Mouse (Mus musculus): ENCODE data around the gene Tmem132d. TPM values are rescaled to one million over a fixed set of nuclear protein-coding genes. Genes with fewer than 3 reads are reported as not detected.
A peak's percentile ranks its signal among the peaks of the same experiment; 100 is the strongest.

Gene Tmem132d
- polyA plus RNA-seq, 1 experiment from 2014 or later, result 3.3 TPM

- H3K4me3 ChIP-seq (ENCODE audit: low read depth, low read length), result no peak overlapping the region
- ATAC-seq (ENCODE audit: insufficient read depth) (no peak; the same call in 1 of the 2 replicates), DNase-seq (peak; percentile 13)
- no peaks in the 10 kb centered on the region for H3K9me3 ChIP-seq (ENCODE audit: low read depth, low read length)
- no peak overlapping the region for H3K9ac ChIP-seq
- TF ChIP-seq CTCF (IDR thresholded peaks at IDR 0.05; ENCODE audit: low read depth), result no peak
- H3K4me1 ChIP-seq (ENCODE audit: insufficient read depth), result no peaks in the 10 kb centered on the region
- 16% methylated on average over 6 of the region's 6 CpGs for whole genome bisulfite sequencing
- H3K4me2 ChIP-seq, result no peak overlapping the region
- H3K36me3 ChIP-seq (ENCODE audit: insufficient read depth), result no peaks in the 10 kb centered on the region
- H3K27ac ChIP-seq (ENCODE audit: low read depth), result peak overlapping the region; percentile 40; the same call in 1 of the 2 replicates
- H3K27me3 ChIP-seq (ENCODE audit: insufficient read depth, low read length), result no peaks in the 10 kb centered on the region
These were observed 20.6 kb downstream of the Tmem132d start for GRCm38 (mm10) chr5:128412306-128412705.

GRCm38 (mm10) chr5:128407546-128407945 lies 25.3 kb downstream of the Tmem132d start:
- H3K4me2 ChIP-seq, result no peak overlapping the region
- no peaks in the 10 kb centered on the region for H3K9me3 ChIP-seq (ENCODE audit: low read depth, low read length)
- no peaks in the 10 kb centered on the region for H3K4me1 ChIP-seq (ENCODE audit: insufficient read depth)
- H3K27me3 ChIP-seq (ENCODE audit: insufficient read depth, low read length), result no peaks in the 10 kb centered on the region
- ATAC-seq (ENCODE audit: insufficient read depth) (no peak), DNase-seq (no peak)
- no peaks in the 10 kb centered on the region for H3K36me3 ChIP-seq (ENCODE audit: insufficient read depth)
- 80% methylated on average over 9 of the region's 9 CpGs for WGBS
- H3K4me3 ChIP-seq (ENCODE audit: low read depth, low read length), result no peak overlapping the region
- TF ChIP-seq CTCF (IDR thresholded peaks at IDR 0.05; ENCODE audit: low read depth), result no peak
- no peak overlapping the region for H3K9ac ChIP-seq
- H3K27ac ChIP-seq (ENCODE audit: low read depth), result no peak overlapping the region

- WGBS, result 84% methylated on average over 8 of the region's 8 CpGs
- Histone ChIP-seq H3K27me3 (ENCODE audit: insufficient read depth, low read length) (no peaks in the 10 kb centered on the region), H3K4me1 (ENCODE audit: insufficient read depth) (no peaks in the 10 kb centered on the region), H3K9me3 (ENCODE audit: low read depth, low read length) (no peaks in the 10 kb centered on the region), H3K27ac (ENCODE audit: low read depth) (no peak overlapping the region), H3K4me3 (ENCODE audit: low read depth, low read length) (no peak overlapping the region), H3K4me2 (no peak overlapping the region), H3K36me3 (ENCODE audit: insufficient read depth) (no peaks in the 10 kb centered on the region), H3K9ac (no peak overlapping the region)
- ATAC-seq (ENCODE audit: insufficient read depth), result no peak
- no peak for DNase-seq
- TF ChIP-seq CTCF (IDR thresholded peaks at IDR 0.05; ENCODE audit: low read depth), result no peak
These were observed 27.8 kb downstream of the Tmem132d start for GRCm38 (mm10) chr5:128405071-128405470.

- H3K27me3 ChIP-seq (ENCODE audit: insufficient read depth, low read length), result no peaks in the 10 kb centered on the region
- TF ChIP-seq CTCF (IDR thresholded peaks at IDR 0.05; ENCODE audit: low read depth), result peak; percentile 28
- ATAC-seq (ENCODE audit: insufficient read depth) (no peak), DNase-seq (no peak)
- H3K9ac ChIP-seq, result no peak overlapping the region
- 84% methylated on average over 3 of the region's 3 CpGs for WGBS
- H3K9me3 ChIP-seq (ENCODE audit: low read depth, low read length), result no peaks in the 10 kb centered on the region
- H3K36me3 ChIP-seq (ENCODE audit: insufficient read depth), result no peaks in the 10 kb centered on the region
- no peak overlapping the region for H3K4me2 ChIP-seq
- H3K4me3 ChIP-seq (ENCODE audit: low read depth, low read length), result no peak overlapping the region
- no peaks in the 10 kb centered on the region for H3K4me1 ChIP-seq (ENCODE audit: insufficient read depth)
- no peak overlapping the region for H3K27ac ChIP-seq (ENCODE audit: low read depth)
These were observed 28.7 kb downstream of the Tmem132d start for GRCm38 (mm10) chr5:128404223-128404622.

- Histone ChIP-seq H3K4me1 (ENCODE audit: insufficient read depth) (no peaks in the 10 kb centered on the region), H3K9me3 (ENCODE audit: low read depth, low read length) (0 out of 2 replicates have a peak, but pooled peaks cover 2% of the 10 kb centered on the region), H3K4me2 (no peak overlapping the region), H3K27ac (ENCODE audit: low read depth) (no peak overlapping the region), H3K27me3 (ENCODE audit: insufficient read depth, low read length) (no peaks in the 10 kb centered on the region), H3K4me3 (ENCODE audit: low read depth, low read length) (no peak overlapping the region), H3K36me3 (ENCODE audit: insufficient read depth) (no peaks in the 10 kb centered on the region), H3K9ac (no peak overlapping the region)
- peak; percentile 26 for TF ChIP-seq CTCF (IDR thresholded peaks at IDR 0.05; ENCODE audit: low read depth)
- ATAC-seq (ENCODE audit: insufficient read depth), result no peak
- no peak for DNase-seq
- 80% methylated on average over 3 of the region's 3 CpGs for WGBS
These were observed 40.5 kb downstream of the Tmem132d start for GRCm38 (mm10) chr5:128392372-128392771.

- Histone ChIP-seq H3K9ac (no peak overlapping the region), H3K36me3 (ENCODE audit: insufficient read depth) (no peaks in the 10 kb centered on the region), H3K4me3 (ENCODE audit: low read depth, low read length) (no peak overlapping the region), H3K27ac (ENCODE audit: low read depth) (no peak overlapping the region), H3K4me1 (ENCODE audit: insufficient read depth) (no peaks in the 10 kb centered on the region), H3K27me3 (ENCODE audit: insufficient read depth, low read length) (no peaks in the 10 kb centered on the region), H3K4me2 (no peak overlapping the region), H3K9me3 (ENCODE audit: low read depth, low read length) (no peaks in the 10 kb centered on the region)
- ATAC-seq (ENCODE audit: insufficient read depth), result no peak
- DNase-seq, result peak; percentile 10
- peak; percentile 54 for TF ChIP-seq CTCF (IDR thresholded peaks at IDR 0.05; ENCODE audit: low read depth)
- WGBS, result 37% methylated on average over 4 of the region's 4 CpGs
These were observed 43.2 kb downstream of the Tmem132d start for GRCm38 (mm10) chr5:128389665-128390064.

- TF ChIP-seq CTCF (IDR thresholded peaks at IDR 0.05; ENCODE audit: low read depth), result no peak
- H3K27me3 ChIP-seq (ENCODE audit: insufficient read depth, low read length), result no peaks in the 10 kb centered on the region
- no peak overlapping the region for H3K9ac ChIP-seq
- no peak overlapping the region for H3K27ac ChIP-seq (ENCODE audit: low read depth)
- H3K4me3 ChIP-seq (ENCODE audit: low read depth, low read length), result no peak overlapping the region
- no peaks in the 10 kb centered on the region for H3K9me3 ChIP-seq (ENCODE audit: low read depth, low read length)
- 61% methylated on average over 7 of the region's 7 CpGs for whole genome bisulfite sequencing
- no peaks in the 10 kb centered on the region for H3K36me3 ChIP-seq (ENCODE audit: insufficient read depth)
- DNase-seq (no peak), ATAC-seq (ENCODE audit: insufficient read depth) (no peak)
- no peak overlapping the region for H3K4me2 ChIP-seq
- no peaks in the 10 kb centered on the region for H3K4me1 ChIP-seq (ENCODE audit: insufficient read depth)
These were observed 44.3 kb downstream of the Tmem132d start for GRCm38 (mm10) chr5:128388358-128389141.

Data from lung, embryonic 14.5 days (tissue).